Mouse (Mus musculus): Measurements from ENCODE around the gene Gde1. TPM values are rescaled to one million over a fixed set of nuclear protein-coding genes. Genes with fewer than 3 reads are reported as not detected.

Gde1 gene
- polyA plus RNA-seq, 1 experiment = 76.5 TPM

DNA sequence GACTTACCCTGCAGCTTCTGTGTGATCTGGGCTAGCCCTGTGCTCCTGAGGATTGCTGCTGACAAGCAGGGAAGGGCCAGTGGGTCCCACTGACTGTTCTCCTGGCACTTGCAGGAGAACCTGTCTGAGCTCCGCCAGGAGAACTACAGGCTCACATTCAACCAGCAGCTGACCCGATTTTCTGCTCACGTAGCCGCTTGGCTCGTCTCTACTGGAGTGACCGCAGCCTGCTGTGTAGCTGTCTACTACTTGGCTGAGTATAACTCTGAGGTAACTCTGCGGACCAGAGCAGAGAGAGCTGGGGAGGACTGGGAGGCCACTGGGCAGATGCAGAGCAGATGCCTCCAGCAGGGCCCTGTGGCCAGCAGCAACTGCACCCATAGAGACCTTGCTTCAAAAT is 56.2 kb downstream of the Gde1 start:
- Histone ChIP-seq H3K27me3 (ENCODE audit: control insufficient read depth, insufficient read depth, insufficient read length) (peaks cover 10% of the 10 kb centered on the region), H3ac (ENCODE audit: control insufficient read depth, insufficient read length) (no peak overlapping the region), H3K4me3 (no peak overlapping the region), H3K36me3 (ENCODE audit: control insufficient read depth, insufficient read depth) (no peaks in the 10 kb centered on the region), H3K79me2 (ENCODE audit: control insufficient read depth, insufficient read depth) (no peaks in the 10 kb centered on the region), H3K4me2 (ENCODE audit: low read depth) (no peak overlapping the region)
- no peak for TF ChIP-seq TCF12 (IDR thresholded peaks at IDR 0.05; ENCODE audit: insufficient read depth, poor library complexity, severe bottlenecking)

DNA sequence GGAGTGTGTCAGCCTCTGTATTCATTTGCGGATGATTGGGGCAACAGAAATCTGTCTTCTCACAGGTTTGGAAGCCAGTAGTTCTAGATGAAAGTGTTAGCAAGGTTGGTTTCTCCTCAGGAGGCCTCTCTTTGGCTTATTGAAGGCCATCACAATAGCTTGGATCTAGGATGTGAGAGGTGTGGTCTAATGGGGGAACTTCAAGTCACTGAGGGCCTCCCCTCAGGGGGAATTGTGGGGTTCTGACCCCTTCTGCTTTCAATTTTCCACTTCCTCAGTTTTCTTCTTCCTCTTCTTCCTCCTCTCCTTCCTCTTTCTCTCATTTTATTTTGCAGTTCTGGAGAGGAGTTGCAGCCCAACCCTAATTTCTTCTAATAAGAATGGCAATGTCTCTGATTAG is 59.3 kb downstream of the Gde1 start:
- Histone ChIP-seq H3K4me2 (ENCODE audit: low read depth) (no peak overlapping the region), H3K27me3 (ENCODE audit: control insufficient read depth, insufficient read depth, insufficient read length) (peaks cover 10% of the 10 kb centered on the region), H3K4me3 (no peak overlapping the region), H3K79me2 (ENCODE audit: control insufficient read depth, insufficient read depth) (no peaks in the 10 kb centered on the region), H3ac (ENCODE audit: control insufficient read depth, insufficient read length) (no peak overlapping the region), H3K36me3 (ENCODE audit: control insufficient read depth, insufficient read depth) (no peaks in the 10 kb centered on the region)
- no peak for TF ChIP-seq POLR2A (IDR thresholded peaks at IDR 0.05; ENCODE audit: insufficient read length, low read depth)

Other genes with a start within 250 kb of the Gde1 start
- 10.7 TPM for gene Itpripl2, start 213.8 kb downstream of the Gde1 start, polyA plus RNA-seq (2012; fragmentation: generic; extraction: Trizol)
- 36.2 TPM for gene Coq7, start 172.4 kb downstream of the Gde1 start, polyA plus RNA-seq (2012; fragmentation: generic; extraction: Trizol)
- gene Tmc7, start 121.0 kb downstream of the Gde1 start, polyA plus RNA-seq (2012; fragmentation: generic; extraction: Trizol) = 0.02 TPM
- not detected for gene Tmc5, start 108.5 kb downstream of the Gde1 start, polyA plus RNA-seq (2012; fragmentation: generic; extraction: Trizol)
- 1.9 TPM for gene Ccp110, start 6.8 kb upstream of the Gde1 start, polyA plus RNA-seq (2012; fragmentation: generic; extraction: Trizol)
- gene Vps35l, start 34.4 kb upstream of the Gde1 start, polyA plus RNA-seq (2012; fragmentation: generic; extraction: Trizol) = 35.7 TPM
- gene Iqck, start 150.0 kb upstream of the Gde1 start, polyA plus RNA-seq (2012; fragmentation: generic; extraction: Trizol) = 0.84 TPM
- 13.0 TPM for gene Knop1, start 150.5 kb upstream of the Gde1 start, polyA plus RNA-seq (2012; fragmentation: generic; extraction: Trizol)